Mouse (Mus musculus) forebrain, embryonic 14.5 days (tissue): ENCODE measurements around the gene Mgea5. TPM values are rescaled to one million over a fixed set of nuclear protein-coding genes. Genes with fewer than 3 reads are reported as not detected.
A peak's percentile ranks its signal among the peaks of the same experiment; 100 is the strongest.

Source experiments
- ATAC-seq: fragments of 200-750 bp; cut with Nextera tagmentation; 2 replicates; pipeline ENCODE4 v1.8.0; 2017; ENCODE audit warnings: mild to moderate bottlenecking, moderate library complexity
- DNase-seq: peaks from one replicate; pipeline ENCODE4 v3.0.0-alpha.2; 2015; ENCODE audit warnings: low spot score
- H3K27ac ChIP-seq: fragments of 300-500 bp; sonication (generic); 2 replicates; pipeline ENCODE4 v1.5.1; 2014; ENCODE audit warnings: low read depth, mild to moderate bottlenecking, control low read depth, low read length, moderate library complexity
- H3K27me3 ChIP-seq: fragments of 300-500 bp; sonication (generic); replicated peaks from 2 replicates; pipeline ENCODE4 v1.6.1; 2014; ENCODE audit warnings: low read length, control low read depth, mixed read lengths; ENCODE audit not compliant: control insufficient read depth, insufficient read depth
- H3K36me3 ChIP-seq: fragments of 300-500 bp; sonication (generic); 2 replicates; pipeline ENCODE4 v1.6.1; 2014; ENCODE audit warnings: low read length, control low read depth; ENCODE audit not compliant: control insufficient read depth, insufficient read depth
- H3K4me1 ChIP-seq: fragments of 300-500 bp; sonication (generic); 2 replicates; pipeline ENCODE4 v1.6.1; 2014; ENCODE audit warnings: antibody characterized with exemption, low read length, control low read depth; ENCODE audit not compliant: control insufficient read depth, insufficient read depth
- H3K4me2 ChIP-seq: fragments of 300-500 bp; sonication (generic); 2 replicates; pipeline ENCODE4 v1.6.1; 2014; ENCODE audit warnings: mild to moderate bottlenecking, control low read depth, low read length
- H3K4me3 ChIP-seq: fragments of 300-500 bp; sonication (generic); 2 replicates; pipeline ENCODE4 v1.5.1; 2014; ENCODE audit warnings: low read depth, low read length, control low read depth
- H3K9ac ChIP-seq: fragments of 300-500 bp; sonication (generic); 2 replicates; pipeline ENCODE4 v1.6.1; 2014; ENCODE audit warnings: mild to moderate bottlenecking, low read length, control low read depth, moderate library complexity
- H3K9me3 ChIP-seq: fragments of 300-500 bp; sonication (generic); replicated peaks from 2 replicates; pipeline ENCODE4 v1.6.1; 2016; ENCODE audit warnings: low read length, control low read depth, mixed read lengths; ENCODE audit not compliant: control insufficient read depth
- WGBS: fragments of 180-500 bp; shearing (Covaris S2); extraction: QIAGEN DNeasy Blood & Tissue Kit; methylation state at CpG from one replicate; pipeline ENCODE4 v1.1.7; 2014; 5-methylcytosine and 5-hydroxymethylcytosine counted together
- polyA plus RNA-seq: library from polyadenylated mRNA; unstranded; fragments of >200 nt; fragmentation: Nextera tagmentation; extraction: Ambion mirVana; gene quantifications from 2 replicates; pipeline ENCODE4 v1.2.1, GENCODE M21; 2014

Gene Mgea5
- polyA plus RNA-seq = 70.2 and 77.0 TPM in 2 replicates

- Histone ChIP-seq H3K4me1 (peaks cover 21% of the 10 kb centered on the region), H3K9me3 (no peaks in the 10 kb centered on the region), H3K27me3 (no peaks in the 10 kb centered on the region), H3K4me3 (peak within 1 kb of the TSS; percentile 100), H3K4me2 (peak within 1 kb of the TSS; percentile 55), H3K9ac (peak within 1 kb of the TSS; percentile 98), H3K36me3 (peaks cover 25% of the 10 kb centered on the region), H3K27ac (peak within 1 kb of the TSS; percentile 99)
- ATAC-seq (peak; percentile 98), DNase-seq (peak; percentile 100)
- 0% methylated on average over 54 of the region's 71 CpGs for WGBS
These were observed at the start of gene Mgea5 for GRCm38 (mm10) chr19:45783181-45783932. Mgea5 (minus strand) TSS chr19:45783837.

GRCm38 (mm10) chr19:45830679-45831078 lies 47.0 kb upstream of the Mgea5 start:
- Histone ChIP-seq H3K4me2 (no peak overlapping the region), H3K36me3 (no peaks in the 10 kb centered on the region), H3K27ac (no peak overlapping the region), H3K27me3 (no peaks in the 10 kb centered on the region), H3K9me3 (no peaks in the 10 kb centered on the region), H3K4me1 (no peaks in the 10 kb centered on the region), H3K9ac (no peak overlapping the region), H3K4me3 (no peak overlapping the region)
- DNase-seq (no peak), ATAC-seq (no peak)
- WGBS = 74% methylated on average over 2 of the region's 2 CpGs

- Histone ChIP-seq H3K27me3 (no peaks in the 10 kb centered on the region), H3K4me3 (no peak overlapping the region), H3K9ac (no peak overlapping the region), H3K4me2 (no peak overlapping the region), H3K27ac (no peak overlapping the region), H3K9me3 (no peaks in the 10 kb centered on the region), H3K36me3 (no peaks in the 10 kb centered on the region), H3K4me1 (no peaks in the 10 kb centered on the region)
- no peak for ATAC-seq
- no peak for DNase-seq
- 93% methylated on average over 3 of the region's 3 CpGs for WGBS
These were observed 44.1 kb upstream of the Mgea5 start for GRCm38 (mm10) chr19:45827736-45828135.

- H3K27me3 ChIP-seq = no peaks in the 10 kb centered on the region
- no peaks in the 10 kb centered on the region for H3K36me3 ChIP-seq
- DNase-seq (no peak), ATAC-seq (no peak)
- H3K9ac ChIP-seq = no peak overlapping the region
- no peak overlapping the region for H3K4me3 ChIP-seq
- H3K9me3 ChIP-seq = no peaks in the 10 kb centered on the region
- WGBS = 55% methylated on average over 5 of the region's 5 CpGs
- no peak overlapping the region for H3K27ac ChIP-seq
- H3K4me2 ChIP-seq = no peak overlapping the region
- peaks cover under 1% of the 10 kb centered on the region; the same call in 1 of the 2 replicates for H3K4me1 ChIP-seq
These were observed 43.5 kb upstream of the Mgea5 start for GRCm38 (mm10) chr19:45827125-45827524.

- ATAC-seq = no peak
- no peak overlapping the region for H3K4me3 ChIP-seq
- no peak overlapping the region for H3K27ac ChIP-seq
- H3K36me3 ChIP-seq = no peaks in the 10 kb centered on the region
- H3K27me3 ChIP-seq = no peaks in the 10 kb centered on the region
- DNase-seq = no peak
- H3K9ac ChIP-seq = no peak overlapping the region
- H3K4me1 ChIP-seq = peaks cover 8% of the 10 kb centered on the region; the same call in 1 of the 2 replicates
- H3K9me3 ChIP-seq = no peaks in the 10 kb centered on the region
- no peak overlapping the region for H3K4me2 ChIP-seq
- WGBS = 77% methylated on average over 3 of the region's 3 CpGs
These were observed 42.5 kb upstream of the Mgea5 start for GRCm38 (mm10) chr19:45826146-45826545.

- Histone ChIP-seq H3K27me3 (no peaks in the 10 kb centered on the region), H3K4me2 (no peak overlapping the region), H3K36me3 (no peaks in the 10 kb centered on the region), H3K4me1 (peaks cover 8% of the 10 kb centered on the region; the same call in 1 of the 2 replicates), H3K27ac (peak overlapping the region; percentile 10), H3K9me3 (no peaks in the 10 kb centered on the region), H3K4me3 (no peak overlapping the region), H3K9ac (0 out of 2 replicates have a peak overlapping the region, but pooled peaks have one; percentile 29)
- ATAC-seq (peak; percentile 54), DNase-seq (peak; percentile 74)
- 32% methylated on average over 5 of the region's 5 CpGs for WGBS
These were observed 38.2 kb upstream of the Mgea5 start for GRCm38 (mm10) chr19:45821832-45822231.

GRCm38 (mm10) chr19:45817816-45818490 lies 34.3 kb upstream of the Mgea5 start:
- H3K27me3 ChIP-seq = no peaks in the 10 kb centered on the region
- H3K36me3 ChIP-seq = no peaks in the 10 kb centered on the region
- no peak for DNase-seq
- WGBS = 71% methylated on average over 11 of the region's 11 CpGs
- H3K9me3 ChIP-seq = no peaks in the 10 kb centered on the region
- H3K9ac ChIP-seq = no peak overlapping the region
- no peak overlapping the region for H3K27ac ChIP-seq
- H3K4me2 ChIP-seq = no peak overlapping the region
- H3K4me1 ChIP-seq = peaks cover 17% of the 10 kb centered on the region
- no peak overlapping the region for H3K4me3 ChIP-seq
- no peak for ATAC-seq

GRCm38 (mm10) chr19:45816727-45817126 lies 33.1 kb upstream of the Mgea5 start:
- Histone ChIP-seq H3K4me1 (peaks cover 22% of the 10 kb centered on the region), H3K4me3 (no peak overlapping the region), H3K4me2 (peak overlapping the region; percentile 86; the same call in 1 of the 2 replicates), H3K9ac (no peak overlapping the region), H3K27ac (no peak overlapping the region), H3K9me3 (no peaks in the 10 kb centered on the region), H3K27me3 (no peaks in the 10 kb centered on the region), H3K36me3 (no peaks in the 10 kb centered on the region)
- DNase-seq (no peak), ATAC-seq (no peak)
- 18% methylated on average over 8 of the region's 8 CpGs for WGBS
